Mouse (Mus musculus) effector memory CD4-positive, alpha-beta T cell, adult 5 months (primary cell): ENCODE results near the gene Ccdc81. TPM values are rescaled to one million over a fixed set of nuclear protein-coding genes. Genes with fewer than 3 reads are reported as not detected.

ENCODE experiments used
- polyA plus RNA-seq: library from polyadenylated mRNA; unstranded; fragments of 100-300 nt; shearing (Covaris generic); gene quantifications from one replicate; pipeline ENCODE4 v1.2.1, GENCODE M21; 2017

The Ccdc81 gene
- polyA plus RNA-seq, result not detected

DNA sequence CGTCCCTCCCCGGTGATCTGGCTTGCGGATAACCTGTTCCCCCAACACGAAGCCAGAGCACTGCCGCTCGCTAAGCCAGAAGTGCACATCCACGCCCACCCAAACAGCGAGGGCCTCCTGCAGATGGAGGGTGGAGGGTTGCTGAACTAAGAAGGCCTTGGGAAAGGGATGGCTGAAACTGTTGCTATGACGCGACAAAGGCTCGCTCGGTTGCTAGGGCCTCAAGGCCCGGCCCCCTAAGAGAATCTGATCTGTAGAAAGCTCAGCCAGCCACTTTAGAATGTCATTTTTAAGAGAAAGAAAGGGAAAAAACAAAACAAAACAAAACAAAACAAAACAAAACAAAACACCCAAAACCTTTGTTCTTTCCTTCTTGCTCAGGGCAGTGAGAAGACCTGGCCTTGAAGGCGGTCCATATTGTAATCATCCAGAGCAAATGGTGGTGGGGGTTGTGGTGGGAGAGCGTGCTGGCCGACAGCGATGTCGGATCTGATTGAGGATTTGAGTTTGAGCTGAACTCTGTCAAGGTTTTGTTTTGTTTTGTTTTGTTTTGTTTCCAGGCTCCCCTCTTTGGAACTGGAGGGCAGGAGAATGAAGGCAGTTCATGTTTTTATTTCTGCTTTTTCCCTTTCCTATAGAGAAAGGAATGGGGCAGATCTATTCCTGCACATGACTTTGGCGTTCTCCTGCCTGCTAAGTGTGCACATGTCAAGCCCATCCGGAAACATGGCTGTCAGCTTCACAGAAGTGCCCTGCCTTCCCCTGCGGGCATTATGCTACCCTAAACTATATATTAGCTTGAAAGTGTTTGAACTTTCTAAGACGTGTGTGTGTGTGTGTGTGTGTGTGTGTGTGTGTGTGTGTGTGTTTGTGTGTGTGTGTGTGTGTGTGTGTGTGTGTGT lies at the start of gene Ccdc81:
Gene Ccdc81, minus strand, starts transcription at position 188 of the 902 bp plus-strand sequence.

DNA sequence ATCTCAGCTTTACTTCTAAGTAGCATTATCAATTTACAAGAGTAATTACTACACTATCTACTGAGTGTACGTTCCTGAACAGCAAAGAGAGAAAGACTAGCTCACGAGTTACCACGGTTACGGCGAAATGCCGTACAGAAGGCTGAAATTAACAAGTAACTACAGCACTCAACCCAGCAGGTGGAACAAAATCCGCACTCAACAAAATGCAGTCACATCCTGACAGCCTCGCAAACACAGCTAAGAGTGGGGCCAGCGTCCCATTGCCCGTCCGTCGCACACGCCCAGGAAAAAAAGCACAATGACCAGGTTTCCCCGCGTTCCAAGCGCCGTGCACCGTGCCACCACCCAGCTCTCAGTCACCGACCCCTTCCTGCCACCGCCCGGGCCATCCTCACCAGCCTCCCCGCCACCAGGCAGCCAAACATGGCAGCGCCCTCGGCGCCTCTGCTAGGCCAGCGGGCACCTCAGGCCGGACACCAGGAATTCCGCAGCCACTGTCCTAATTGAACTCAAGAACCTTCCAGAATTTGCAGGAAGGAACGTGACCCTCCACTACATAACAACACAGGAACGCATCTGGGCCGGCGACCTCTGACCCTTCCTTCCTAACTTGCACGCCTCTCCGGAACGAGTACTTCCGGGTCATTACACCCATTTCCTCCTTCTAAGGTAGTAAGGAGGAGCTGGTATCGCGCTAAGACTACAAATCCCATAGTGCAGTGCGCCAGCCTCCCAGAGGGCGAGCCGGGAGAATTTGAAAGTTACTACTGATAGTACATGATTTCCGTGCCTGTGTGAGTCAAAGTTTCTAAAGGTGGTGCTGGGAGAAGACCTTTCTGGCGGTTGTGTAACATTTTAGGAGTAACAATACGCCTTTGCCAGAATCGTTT lies 37.4 kb upstream of the Ccdc81 start, which contains the start of gene Hikeshi:
Gene Hikeshi, minus strand, starts transcription at position 634 of the 893 bp plus-strand sequence.

Other genes with a start within 250 kb of the Ccdc81 start
- 52.9 TPM for gene Hikeshi, start 37.6 kb upstream of the Ccdc81 start, polyA plus RNA-seq
- 176 TPM for gene Eed, start 77.4 kb upstream of the Ccdc81 start, polyA plus RNA-seq
- 57.5 TPM for gene Picalm, start 226.6 kb upstream of the Ccdc81 start, polyA plus RNA-seq